Mouse (Mus musculus) gastrocnemius, adult 2 months (tissue): ENCODE data around the gene Smarce1. TPM values are rescaled to one million over a fixed set of nuclear protein-coding genes. Genes with fewer than 3 reads are reported as not detected.

Experiments used
- DNase-seq: peaks from one replicate; pipeline ENCODE4 v3.0.0; 2022
- H3K27ac ChIP-seq: fragments of 200-600 bp; 2 replicates; pipeline ENCODE4 v1.8.1; 2022; ENCODE audit warnings: mild to moderate bottlenecking
- H3K4me3 ChIP-seq: fragments of 200-600 bp; 2 replicates; pipeline ENCODE4 v1.8.1; 2022; ENCODE audit warnings: mild to moderate bottlenecking, moderate library complexity
- CTCF ChIP-seq: fragments of 200-600 bp; IDR thresholded peaks from 2 replicates; pipeline ENCODE4 v1.8.1; 2022; ENCODE audit warnings: antibody characterized with exemption, mild to moderate bottlenecking, moderate library complexity
- intact Hi-C: fragments of 180-260 bp; cut with DNase I; formaldehyde crosslinking; loops from one replicate; pipeline ENCODE4 v1.15.1; 2025
- total RNA-seq, 2 experiments: library from RNA; stranded (reverse); gene quantifications; 2 replicates each; pipeline ENCODE4 v1.2.3; 2021

Gene Smarce1
- total RNA-seq, 2 experiments from 2014 or later = 33.2 to 33.4 TPM

DNA sequence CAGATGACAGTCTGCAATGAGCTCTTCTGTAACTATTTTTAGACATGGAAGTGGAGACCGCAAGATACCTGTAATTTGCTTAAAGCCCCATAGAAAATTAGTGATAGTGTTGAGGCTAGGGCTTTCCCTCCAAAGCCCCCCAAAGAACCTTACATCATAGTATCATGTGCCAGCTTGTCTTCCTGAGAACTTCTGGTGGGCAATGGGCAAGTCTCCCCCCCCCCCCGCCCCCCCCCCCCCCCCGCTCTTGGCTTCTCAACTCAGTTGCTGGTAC is 53.0 kb downstream of the Smarce1 start:
- no peak for TF ChIP-seq CTCF
- Histone ChIP-seq H3K4me3 (no peak overlapping the region), H3K27ac (no peak overlapping the region)
- DNase-seq = no peak
- intact Hi-C loops = no loop called here

DNA sequence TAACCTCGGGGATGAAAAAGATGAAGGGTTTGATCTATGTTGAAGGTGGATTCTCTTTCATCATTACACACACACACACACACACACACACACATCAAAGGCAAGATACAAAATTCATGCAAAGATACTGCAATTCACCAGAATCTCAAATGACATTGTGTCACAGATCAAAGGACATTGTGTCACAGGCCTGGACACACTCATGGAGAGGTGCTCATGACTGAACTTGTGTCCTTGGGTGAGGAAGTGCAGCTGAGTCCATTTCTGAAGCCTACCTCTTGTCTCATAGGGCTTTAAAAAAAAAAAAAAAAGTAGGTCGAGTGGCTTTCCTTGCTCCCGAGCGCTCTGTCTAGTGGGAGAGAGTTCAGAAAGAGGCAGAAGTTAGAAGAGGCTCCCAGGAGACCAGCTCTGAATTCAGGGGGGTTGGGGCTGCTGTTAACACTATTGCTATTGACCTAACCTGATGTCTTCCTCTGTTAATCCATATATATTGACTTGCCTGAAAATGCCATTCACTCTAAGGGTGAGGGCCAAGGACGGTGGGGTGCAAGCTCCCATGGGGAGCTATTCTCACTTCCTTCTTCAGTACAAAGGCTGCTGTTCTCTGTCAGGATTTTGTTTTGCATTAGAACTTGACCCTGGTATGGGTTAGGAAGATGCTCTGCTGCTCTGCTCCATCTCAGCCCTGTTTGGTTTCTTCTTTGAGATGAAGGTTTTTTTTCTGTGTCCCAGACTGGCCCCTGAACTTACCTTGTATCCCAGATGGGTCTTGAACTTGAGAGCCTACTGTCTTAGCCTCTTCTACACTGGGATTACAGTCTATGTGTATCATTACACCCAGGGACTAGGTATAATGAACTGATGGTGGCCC is 53.5 kb downstream of the Smarce1 start:
- no peak for TF ChIP-seq CTCF
- intact Hi-C loops = no loop called here
- no peak for DNase-seq
- Histone ChIP-seq H3K27ac (no peak overlapping the region), H3K4me3 (no peak overlapping the region)

DNA sequence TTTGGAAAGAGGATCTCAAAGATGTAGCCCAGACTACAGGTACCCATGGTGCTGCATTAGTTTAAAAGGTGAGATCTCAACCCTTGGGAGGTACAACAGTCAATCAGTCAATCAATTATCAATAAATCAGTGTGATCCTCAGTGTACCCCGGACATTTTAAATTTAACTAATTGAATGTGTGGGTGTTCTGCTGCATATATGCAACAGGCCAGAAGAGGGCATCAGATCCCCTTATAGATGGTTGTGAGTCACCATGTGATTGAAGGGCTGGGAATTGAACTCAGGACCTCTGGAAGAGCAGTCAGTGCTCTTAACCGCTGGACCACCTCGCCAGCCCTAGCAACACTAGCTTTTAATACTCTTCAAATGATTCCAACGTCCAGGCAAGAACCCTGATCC is 58.8 kb downstream of the Smarce1 start:
- no peak for TF ChIP-seq CTCF
- intact Hi-C loops = no loop called here
- H3K27ac ChIP-seq = no peak overlapping the region
- H3K4me3 ChIP-seq = no peak overlapping the region
- DNase-seq = no peak

DNA sequence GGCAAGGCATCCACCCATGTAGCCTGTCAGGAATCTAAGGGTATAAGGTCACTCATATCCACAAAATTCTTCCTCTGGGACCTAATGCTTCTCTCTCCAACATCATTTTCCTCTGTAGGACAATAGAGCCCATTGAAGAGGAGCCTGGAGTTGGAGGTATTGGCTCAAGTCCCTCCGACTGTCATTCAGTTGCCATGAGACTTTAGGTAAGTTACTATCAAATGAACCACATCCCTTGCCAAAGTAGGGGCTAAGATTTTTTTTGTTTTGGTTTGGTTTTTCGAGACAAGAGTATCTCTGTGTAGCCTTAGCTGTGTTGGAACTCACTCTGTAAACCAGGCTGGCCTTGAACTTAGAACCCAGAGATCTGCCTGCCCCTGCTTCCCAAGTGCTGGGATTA is 59.4 kb downstream of the Smarce1 start:
- no peak overlapping the region for H3K27ac ChIP-seq
- no peak for DNase-seq
- H3K4me3 ChIP-seq = no peak overlapping the region
- TF ChIP-seq CTCF = no peak
- intact Hi-C loops = no loop called here

DNA sequence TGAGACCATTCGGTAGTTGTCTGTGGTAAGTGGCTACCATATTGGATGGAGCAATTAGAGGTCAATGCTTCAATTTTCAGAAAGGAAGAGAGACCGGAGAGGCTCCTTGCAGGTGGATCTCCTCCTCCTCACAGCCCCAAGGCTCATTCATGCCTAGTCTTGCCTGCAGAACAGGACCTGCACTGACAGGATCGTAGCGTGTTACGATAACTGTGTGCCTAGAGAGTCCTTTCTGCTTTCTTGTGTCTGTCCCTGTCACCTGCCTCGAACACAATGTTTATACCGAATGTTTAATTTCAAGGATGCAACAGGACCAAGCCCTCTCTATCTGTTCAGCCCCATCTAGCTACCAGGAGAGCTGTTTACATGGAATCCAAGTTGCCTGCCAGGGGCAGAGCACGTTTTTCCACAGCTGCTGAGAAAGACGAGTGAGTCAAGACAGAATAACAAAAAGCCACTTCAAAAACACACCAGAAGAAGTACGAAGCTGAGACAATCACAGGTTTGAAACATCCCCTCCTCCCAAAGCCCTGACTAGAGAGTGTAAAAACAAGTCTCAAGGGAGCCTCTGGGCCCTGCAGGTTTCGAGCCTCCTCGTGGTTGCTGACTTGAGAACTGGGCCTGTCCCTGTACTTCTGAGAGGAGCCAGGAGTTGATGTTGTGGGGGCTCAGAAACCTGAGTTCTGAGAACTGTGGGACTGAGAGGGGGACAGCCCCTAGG is 60.1 kb downstream of the Smarce1 start:
- intact Hi-C loops = no loop called here
- no peak overlapping the region for H3K27ac ChIP-seq
- no peak for DNase-seq
- TF ChIP-seq CTCF = no peak
- H3K4me3 ChIP-seq = no peak overlapping the region

DNA sequence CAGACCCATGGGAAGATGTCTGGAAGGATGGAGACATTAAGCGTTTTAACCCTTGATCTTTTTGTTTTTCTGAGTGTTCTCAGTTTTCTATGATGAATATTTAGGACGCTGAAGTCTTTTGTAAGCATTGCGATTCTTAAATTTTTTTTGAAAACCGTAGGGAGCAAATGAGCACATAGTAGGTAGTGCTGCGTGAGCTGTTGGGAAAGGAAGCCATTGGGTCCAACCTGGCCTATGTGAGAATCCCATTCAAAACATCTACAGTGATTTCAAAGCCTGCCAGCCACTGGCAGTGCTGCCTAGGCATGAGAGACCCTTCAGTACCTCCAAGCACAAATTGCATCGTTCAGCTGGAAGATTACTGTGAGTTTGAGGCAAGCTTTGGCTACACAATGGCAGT is 60.8 kb downstream of the Smarce1 start:
- intact Hi-C loops = no loop called here
- no peak for TF ChIP-seq CTCF
- Histone ChIP-seq H3K27ac (no peak overlapping the region), H3K4me3 (no peak overlapping the region)
- DNase-seq = no peak

DNA sequence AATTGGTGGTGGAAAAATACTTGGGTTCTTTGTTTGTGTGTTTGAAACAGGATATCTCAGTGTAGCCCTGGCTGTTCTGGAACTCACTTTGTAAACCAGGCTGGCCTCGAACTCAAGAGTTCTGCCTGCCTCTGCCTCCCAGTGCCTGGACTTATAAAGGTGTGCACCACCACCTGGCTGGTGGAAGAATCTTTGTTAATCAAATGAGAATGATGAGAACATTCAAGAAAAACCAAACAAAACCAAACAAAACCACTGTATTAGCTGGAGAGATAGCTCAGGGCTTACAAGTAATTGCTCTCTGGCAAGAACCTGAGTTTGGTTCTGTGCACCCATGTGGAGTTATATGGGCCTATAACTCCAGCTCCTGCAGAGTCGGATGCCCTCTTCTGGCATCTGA is 61.4 kb downstream of the Smarce1 start:
- Histone ChIP-seq H3K4me3 (no peak overlapping the region), H3K27ac (no peak overlapping the region)
- no peak for TF ChIP-seq CTCF
- intact Hi-C loops = no loop called here
- DNase-seq = no peak

DNA sequence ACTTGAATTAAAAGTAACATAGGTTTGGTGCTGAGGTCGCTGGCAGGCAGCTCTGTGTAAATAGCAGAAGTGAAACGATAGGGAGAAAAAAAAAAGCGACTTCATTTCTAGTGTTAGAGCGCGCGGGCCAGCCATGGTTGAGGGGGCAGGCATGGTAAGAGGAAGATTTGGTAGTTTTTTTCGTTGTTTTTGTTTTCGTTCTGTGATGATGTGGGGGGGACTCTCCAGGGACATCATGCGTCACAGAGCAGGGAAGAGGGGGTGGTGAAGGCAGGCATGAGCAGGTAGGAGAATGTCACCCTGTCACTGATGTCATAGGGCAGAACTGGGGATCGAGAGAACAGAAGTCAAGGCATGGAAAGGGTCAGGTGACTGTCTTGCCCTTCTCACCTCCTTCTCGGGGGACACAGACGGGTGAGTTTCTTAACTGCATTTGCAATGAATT is 62.8 kb downstream of the Smarce1 start:
- intact Hi-C loops = no loop called here
- no peak for TF ChIP-seq CTCF
- no peak overlapping the region for H3K4me3 ChIP-seq
- no peak overlapping the region for H3K27ac ChIP-seq
- no peak for DNase-seq

DNA sequence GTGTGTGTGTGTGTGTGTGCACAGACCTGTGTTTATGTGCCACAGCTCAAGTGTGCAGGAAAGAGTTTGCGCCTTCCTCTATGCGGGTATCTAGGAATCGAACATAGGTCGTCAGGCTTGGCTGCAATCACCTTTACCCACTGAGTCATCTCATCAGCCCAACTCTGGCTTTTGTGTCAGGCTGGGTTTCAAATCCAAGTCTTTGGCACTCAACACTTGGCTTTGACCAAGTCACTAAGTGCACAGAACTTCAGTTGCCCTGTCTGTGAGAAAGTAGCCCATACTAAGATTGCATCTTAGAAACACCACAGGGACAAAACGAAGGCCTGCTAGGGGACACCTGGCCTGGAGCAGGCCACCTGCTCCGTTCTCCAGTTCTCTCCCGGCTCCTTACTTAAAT is 63.2 kb downstream of the Smarce1 start:
- Histone ChIP-seq H3K4me3 (no peak overlapping the region), H3K27ac (no peak overlapping the region)
- no peak for TF ChIP-seq CTCF
- no peak for DNase-seq
- intact Hi-C loops = no loop called here

DNA sequence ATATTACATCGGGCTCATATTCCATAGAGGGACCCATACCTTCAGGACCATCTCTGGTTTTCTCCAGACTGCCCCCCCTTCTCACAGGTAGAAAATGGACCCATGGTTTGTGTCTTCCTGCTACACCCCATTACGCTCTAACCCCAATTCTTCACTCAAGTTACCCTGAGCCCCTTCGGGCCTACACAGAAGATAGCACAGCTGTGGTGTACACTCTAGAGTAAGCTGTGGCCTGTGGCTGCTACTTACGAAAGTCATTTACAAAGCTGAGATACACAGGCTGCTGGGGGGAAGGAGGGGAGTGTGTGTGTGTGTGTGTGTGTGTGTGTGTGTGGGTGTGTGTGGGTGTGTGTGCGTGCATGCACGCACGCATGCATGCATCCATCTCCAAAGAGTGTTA is 64.6 kb downstream of the Smarce1 start:
- DNase-seq = no peak
- intact Hi-C loops = no loop called here
- no peak for TF ChIP-seq CTCF
- Histone ChIP-seq H3K4me3 (no peak overlapping the region), H3K27ac (no peak overlapping the region)

DNA sequence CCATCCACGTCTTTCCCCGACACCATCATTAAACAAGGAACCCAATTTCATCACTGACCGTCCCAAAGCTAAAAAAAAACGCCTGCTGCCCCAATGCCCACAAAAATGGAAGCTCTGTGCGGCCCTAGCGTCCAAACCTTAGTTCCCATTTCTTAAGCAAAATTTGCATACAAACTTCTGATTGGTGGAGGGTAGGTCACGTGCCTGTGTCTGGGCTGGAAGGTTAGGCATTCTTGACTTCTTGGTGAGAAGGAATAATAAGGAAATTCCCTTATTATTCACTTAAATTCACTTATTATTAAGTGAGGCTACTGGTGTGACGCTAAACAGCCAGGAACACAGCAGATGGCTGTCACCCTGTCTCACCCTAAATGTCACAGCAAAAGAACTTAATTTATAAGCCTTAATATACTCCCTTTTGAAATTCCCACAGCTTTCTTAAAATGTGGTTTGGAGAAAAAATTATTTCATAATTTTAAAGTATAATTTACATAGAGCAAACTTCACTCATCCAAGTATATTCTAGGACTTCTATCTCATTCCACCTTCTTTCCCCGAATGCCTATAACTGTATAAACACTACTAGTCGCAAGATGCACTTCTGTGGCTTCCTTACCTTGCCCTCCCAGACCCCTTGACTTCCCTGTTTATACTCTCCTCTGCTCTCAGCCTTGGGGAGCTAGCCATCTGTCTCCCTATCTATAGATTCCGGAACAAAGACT is 65.6 kb downstream of the Smarce1 start:
- TF ChIP-seq CTCF = no peak
- intact Hi-C loops = no loop called here
- Histone ChIP-seq H3K27ac (no peak overlapping the region), H3K4me3 (no peak overlapping the region)
- DNase-seq = no peak

DNA sequence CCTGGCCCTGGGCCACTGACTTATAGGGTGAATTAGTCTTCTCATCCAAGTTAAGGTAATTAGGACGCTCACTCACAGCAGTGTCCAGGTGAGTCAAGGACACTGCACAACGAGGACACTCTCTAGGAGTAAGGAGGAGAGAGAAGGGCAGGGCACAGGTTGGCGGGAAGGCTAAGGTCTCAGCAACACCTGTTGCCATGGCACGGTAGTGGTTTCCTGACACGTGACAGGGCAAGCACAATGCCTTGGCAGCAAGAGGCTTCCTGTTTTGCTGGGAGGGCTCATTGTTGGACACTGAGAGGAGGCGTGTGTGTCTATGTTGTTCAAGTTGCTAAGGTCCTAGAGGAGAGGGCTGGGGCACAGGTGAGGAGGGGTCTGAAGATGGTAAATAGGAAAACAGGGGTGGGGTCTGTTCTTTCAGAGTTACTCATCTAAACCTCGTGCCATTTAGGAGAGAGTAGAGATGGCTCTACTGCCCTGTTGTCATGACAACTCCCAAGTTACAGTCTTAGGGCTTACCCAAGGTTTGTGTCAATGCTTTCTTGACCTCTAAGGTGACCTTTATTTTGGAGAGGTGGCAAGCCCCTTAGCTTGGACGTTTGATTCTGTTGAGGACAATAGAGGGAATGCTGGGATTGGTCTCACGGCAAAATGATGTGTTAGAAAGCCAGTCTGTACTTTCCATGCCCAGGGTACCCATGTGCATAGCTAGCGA is 67.7 kb downstream of the Smarce1 start:
- TF ChIP-seq CTCF = no peak
- H3K4me3 ChIP-seq = no peak overlapping the region
- intact Hi-C loops = no loop called here
- no peak for DNase-seq
- H3K27ac ChIP-seq = no peak overlapping the region; the same call in 1 of the 2 replicates

DNA sequence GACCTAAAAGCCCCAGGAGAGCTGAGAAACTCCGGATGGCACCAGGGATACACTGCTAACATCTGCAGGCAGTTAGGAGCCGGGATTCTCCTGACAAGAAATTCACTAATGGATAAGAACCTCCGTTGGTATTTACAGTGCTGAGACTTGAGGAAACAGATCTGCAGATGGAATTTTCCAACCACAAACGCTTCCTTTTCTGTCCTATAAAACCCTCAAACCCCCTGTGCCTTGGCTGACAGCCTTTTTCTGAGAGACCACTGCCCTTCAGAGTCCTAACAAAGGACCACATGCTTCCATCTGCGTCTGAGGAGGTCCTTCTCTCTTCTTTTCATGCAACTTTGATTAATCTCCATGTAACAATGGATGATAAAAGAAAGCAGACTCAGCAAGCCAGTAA is 69.2 kb downstream of the Smarce1 start:
- Histone ChIP-seq H3K27ac (no peak overlapping the region), H3K4me3 (no peak overlapping the region)
- DNase-seq = no peak
- intact Hi-C loops = no loop called here
- no peak for TF ChIP-seq CTCF
